In genomic region chr2:38997386-38998374, GRCm38 (mm10) we compare ENCODE assay signal across 8 mouse cellular contexts. TPM values are rescaled to one million over a fixed set of nuclear protein-coding genes. Genes with fewer than 3 reads are reported as not detected.
A peak's percentile ranks its signal among the peaks of the same experiment; 100 is the strongest.
DNase-seq lines count a peak whose midpoint lies in the region; ATAC-seq lines count a peak whose summit lies in the region.

Wdr38 (plus strand) TSS chr2:38997476.

- H3K9me3 ChIP-seq in hindbrain, embryonic 15.5 days, result no peaks in the 10 kb centered on the region

- H3K27me3 ChIP-seq in hindbrain, embryonic 15.5 days, result no peaks in the 10 kb centered on the region

- peak; percentile 85 for DNase-seq in T-cell, adult 2 months (ENCODE audit: low spot score)
- peak; percentile 94 to 95 for DNase-seq in cerebellum, postnatal 25 days
- DNase-seq in frontal cortex, postnatal 36 days (ENCODE audit: low spot score in 2 of 2), result peak; percentile 93
- DNase-seq in layer of hippocampus, postnatal 36 days, result peak; percentile 89 to 90
- DNase-seq in lung, postnatal 25 days (ENCODE audit: low spot score), result peak; percentile 90
- peak; percentile 65 for DNase-seq in retina, adult 2 months (ENCODE audit: low read depth, low spot score)
- DNase-seq in thymus, postnatal 25 days, result peak; percentile 86

- H3K4me1 ChIP-seq in hindbrain, embryonic 15.5 days (replicated peaks), result peaks cover 7% of the 10 kb centered on the region

- H3K4me2 ChIP-seq in hindbrain, embryonic 15.5 days, result peak within 1 kb of the TSS; percentile 59

- H3K36me3 ChIP-seq in hindbrain, embryonic 15.5 days, result peaks cover 23% of the 10 kb centered on the region

- peak; percentile 91 for ATAC-seq in hindbrain, embryonic 15.5 days (ENCODE audit: low FRiP score, low read depth)

- peak within 1 kb of the TSS; percentile 37 for H3K9ac ChIP-seq in hindbrain, embryonic 15.5 days

- WGBS in hindbrain, embryonic 15.5 days, result 17% methylated on average over 33 of the region's 33 CpGs

- peak within 1 kb of the TSS; percentile 36 for H3K4me3 ChIP-seq in hindbrain, embryonic 15.5 days

- H3K27ac ChIP-seq in hindbrain, embryonic 15.5 days (replicated peaks), result 0 out of 2 replicates have a peak within 1 kb of the TSS, but pooled peaks have one; percentile 31

RNA-seq across cellular contexts. Expression of gene Wdr38, which starts in this region (rescaled TPM):
- 1.8 and 2.1 TPM in 2 replicates for polyA plus RNA-seq in hindbrain, embryonic 15.5 days (2015; fragmentation: Nextera tagmentation; extraction: Ambion mirVana)
- under 1 TPM; 0.51 to 0.65 TPM for total RNA-seq in layer of hippocampus, postnatal 36 days (2021)

Comparison
In these comparisons a context has a peak if more than half of its experiments do, and no peak if none do; other contexts are left out.
1. Peak in every context shown above with its lines: DNase-seq, ATAC-seq, H3K4me3 ChIP-seq and H3K27ac ChIP-seq.
2. Peak in DNase-seq in layer of hippocampus, postnatal 36 days; RNA of the gene not detected or under 1 TPM.